Mouse (Mus musculus) ES-Bruce4 (cell line): ENCODE measurements around the gene Tmem88. TPM values are rescaled to one million over a fixed set of nuclear protein-coding genes. Genes with fewer than 3 reads are reported as not detected.

ENCODE experiments used
- H3K27ac ChIP-seq: 2 replicates; pipeline ENCODE4 v1.5.1; 2012; ENCODE audit warnings: low read length, inconsistent platforms; ENCODE audit not compliant: insufficient read depth
- H3K27me3 ChIP-seq: 2 replicates; pipeline ENCODE4 v1.6.1; 2012; ENCODE audit warnings: mild to moderate bottlenecking, low read length, inconsistent platforms; ENCODE audit not compliant: control insufficient read depth, poor library complexity, insufficient read depth, severe bottlenecking
- H3K36me3 ChIP-seq: 2 replicates; pipeline ENCODE4 v1.6.1; 2012; ENCODE audit warnings: inconsistent platforms, mild to moderate bottlenecking, low read length, moderate library complexity; ENCODE audit not compliant: control insufficient read depth, poor library complexity, insufficient read depth, severe bottlenecking
- H3K4me1 ChIP-seq: one replicate; pipeline ENCODE4 v1.8.1; 2011; ENCODE audit warnings: low read length; ENCODE audit not compliant: control insufficient read depth, insufficient read depth
- H3K4me3 ChIP-seq: 2 replicates; pipeline ENCODE4 v1.5.1; 2011; ENCODE audit warnings: low read depth, mild to moderate bottlenecking, low read length
- H3K9ac ChIP-seq: 2 replicates; pipeline ENCODE4 v1.6.1; 2012; ENCODE audit warnings: low read depth, mild to moderate bottlenecking, inconsistent platforms; ENCODE audit not compliant: poor library complexity, severe bottlenecking
- H3K9me3 ChIP-seq: replicated peaks from 2 replicates; pipeline ENCODE4 v1.6.1; 2012; ENCODE audit warnings: mild to moderate bottlenecking, low read length, inconsistent platforms; ENCODE audit not compliant: control insufficient read depth, poor library complexity, insufficient read depth, severe bottlenecking
- CTCF ChIP-seq: IDR thresholded peaks from one replicate; pipeline ENCODE4 v1.8.1; 2011; ENCODE audit warnings: low read depth, low read length
- EP300 ChIP-seq: IDR thresholded peaks from 2 replicates; pipeline ENCODE4 v1.6.1; 2011; ENCODE audit warnings: low read depth, low read length; ENCODE audit not compliant: insufficient read depth
- POLR2A ChIP-seq: IDR thresholded peaks from one replicate; pipeline ENCODE4 v1.8.1; 2011; ENCODE audit warnings: low read length; ENCODE audit not compliant: insufficient read depth
- polyA plus RNA-seq: library from polyadenylated mRNA; stranded (reverse); fragments of >200 nt; gene quantifications from 2 replicates; pipeline ENCODE4 v1.2.4, GENCODE M21; 2011; ENCODE audit warnings: low read depth; ENCODE audit not compliant: missing spikeins, insufficient read depth, insufficient read length

Gene Tmem88
- polyA plus RNA-seq, 1 experiment = 15.7 TPM

GRCm38 (mm10) chr11:69431829-69432639, 34.0 kb upstream of the Tmem88 start:
- Histone ChIP-seq H3K4me3 (no peak overlapping the region), H3K9ac (no peak overlapping the region), H3K27ac (no peak overlapping the region), H3K4me1 (peaks cover 1% of the 10 kb centered on the region), H3K27me3 (no peaks in the 10 kb centered on the region), H3K9me3 (no peaks in the 10 kb centered on the region), H3K36me3 (no peaks in the 10 kb centered on the region)
- TF ChIP-seq CTCF = peak; percentile 62
- TF ChIP-seq EP300 = no peak
- TF ChIP-seq POLR2A = no peak

- TF ChIP-seq EP300 (no peak), POLR2A (no peak), CTCF (no peak)
- H3K36me3 ChIP-seq = no peaks in the 10 kb centered on the region
- H3K27me3 ChIP-seq = no peaks in the 10 kb centered on the region
- peak overlapping the region; percentile 16 for H3K4me3 ChIP-seq
- H3K4me1 ChIP-seq = peaks cover 1% of the 10 kb centered on the region
- no peak overlapping the region for H3K9ac ChIP-seq
- no peaks in the 10 kb centered on the region for H3K9me3 ChIP-seq
- no peak overlapping the region for H3K27ac ChIP-seq
These were observed 32.6 kb upstream of the Tmem88 start for GRCm38 (mm10) chr11:69430631-69431030.

GRCm38 (mm10) chr11:69429313-69429712, 31.3 kb upstream of the Tmem88 start:
- no peak overlapping the region for H3K9ac ChIP-seq
- no peak for TF ChIP-seq POLR2A
- TF ChIP-seq CTCF = no peak
- no peak for TF ChIP-seq EP300
- H3K4me1 ChIP-seq = peaks cover 1% of the 10 kb centered on the region
- no peaks in the 10 kb centered on the region for H3K36me3 ChIP-seq
- no peak overlapping the region for H3K27ac ChIP-seq
- H3K9me3 ChIP-seq = no peaks in the 10 kb centered on the region
- no peaks in the 10 kb centered on the region for H3K27me3 ChIP-seq
- H3K4me3 ChIP-seq = no peak overlapping the region

- Histone ChIP-seq H3K4me1 (peaks cover 1% of the 10 kb centered on the region), H3K36me3 (no peaks in the 10 kb centered on the region), H3K9ac (no peak overlapping the region), H3K27ac (no peak overlapping the region), H3K4me3 (no peak overlapping the region), H3K27me3 (no peaks in the 10 kb centered on the region), H3K9me3 (no peaks in the 10 kb centered on the region)
- TF ChIP-seq CTCF (no peak), POLR2A (no peak), EP300 (no peak)
These were observed 30.7 kb upstream of the Tmem88 start for GRCm38 (mm10) chr11:69428751-69429150.

- H3K9me3 ChIP-seq = no peaks in the 10 kb centered on the region
- peaks cover 3% of the 10 kb centered on the region for H3K4me1 ChIP-seq
- no peak overlapping the region for H3K4me3 ChIP-seq
- TF ChIP-seq EP300 (no peak), POLR2A (no peak), CTCF (no peak)
- H3K9ac ChIP-seq = no peak overlapping the region
- H3K27ac ChIP-seq = no peak overlapping the region
- no peaks in the 10 kb centered on the region for H3K27me3 ChIP-seq
- H3K36me3 ChIP-seq = no peaks in the 10 kb centered on the region
These were observed 28.2 kb upstream of the Tmem88 start for GRCm38 (mm10) chr11:69426246-69426645.

- Histone ChIP-seq H3K27me3 (no peaks in the 10 kb centered on the region), H3K4me3 (no peak overlapping the region), H3K27ac (no peak overlapping the region), H3K9ac (no peak overlapping the region), H3K36me3 (no peaks in the 10 kb centered on the region), H3K9me3 (no peaks in the 10 kb centered on the region), H3K4me1 (peaks cover 5% of the 10 kb centered on the region)
- TF ChIP-seq CTCF (no peak), POLR2A (no peak), EP300 (no peak)
These were observed 25.9 kb upstream of the Tmem88 start for GRCm38 (mm10) chr11:69423885-69424284.
